Mouse (Mus musculus) thymus, adult 2 months (tissue): ENCODE measurements around the gene Espn. TPM values are rescaled to one million over a fixed set of nuclear protein-coding genes. Genes with fewer than 3 reads are reported as not detected.

ENCODE experiments used
- DNase-seq: peaks from one replicate; pipeline ENCODE4 v3.0.0; 2021
- H3K27ac ChIP-seq: fragments of 200-500 bp; 2 replicates; pipeline ENCODE4 v1.5.1; 2012; ENCODE audit warnings: low read length, control low read depth; ENCODE audit not compliant: control insufficient read depth, insufficient read depth
- H3K27me3 ChIP-seq: fragments of 200-500 bp; 2 replicates; pipeline ENCODE4 v1.6.1; 2012; ENCODE audit warnings: mild to moderate bottlenecking, low read length, moderate library complexity, mixed read lengths; ENCODE audit not compliant: control insufficient read depth, insufficient read depth
- H3K36me3 ChIP-seq: fragments of 200-500 bp; 2 replicates; pipeline ENCODE4 v1.6.1; 2012; ENCODE audit warnings: mild to moderate bottlenecking, low read length, moderate library complexity; ENCODE audit not compliant: control insufficient read depth, insufficient read depth
- H3K4me1 ChIP-seq: fragments of 200-500 bp; replicated peaks from 2 replicates; pipeline ENCODE4 v1.6.1; 2012; ENCODE audit warnings: low read length; ENCODE audit not compliant: control insufficient read depth, insufficient read depth
- H3K4me3 ChIP-seq: fragments of 200-500 bp; 2 replicates; pipeline ENCODE4 v1.5.1; 2012; ENCODE audit warnings: mild to moderate bottlenecking, low read length, control low read depth, moderate library complexity; ENCODE audit not compliant: control insufficient read depth, insufficient read depth
- CTCF ChIP-seq: fragments of 200-500 bp; IDR thresholded peaks from 2 replicates; pipeline ENCODE4 v1.5.1; 2012; ENCODE audit warnings: mild to moderate bottlenecking, control low read depth, low read length, moderate library complexity, borderline replicate concordance; ENCODE audit not compliant: control insufficient read depth, poor library complexity, insufficient read depth; ENCODE audit errors: extremely low read depth
- POLR2A ChIP-seq: fragments of 200-500 bp; IDR thresholded peaks from 2 replicates; pipeline ENCODE4 v1.6.1; 2012; ENCODE audit warnings: mild to moderate bottlenecking, low read length, control low read depth, moderate library complexity; ENCODE audit not compliant: control insufficient read depth, poor library complexity, insufficient read depth; ENCODE audit errors: extremely low read depth
- WGBS: fragments of 180-500 bp; shearing (Covaris S2); methylation state at CpG from one replicate; pipeline ENCODE4 v1.1.7; 2018; 5-methylcytosine and 5-hydroxymethylcytosine counted together
- polyA plus RNA-seq: library from polyadenylated mRNA; depleted of rRNA; stranded (reverse); fragments of >200 nt; gene quantifications from 2 replicates; pipeline ENCODE4 v1.2.3, GENCODE M21; 2012

Espn gene
- polyA plus RNA-seq, 1 experiment = 6.5 TPM

GRCm38 (mm10) chr4:152171543-152171942, 19.4 kb upstream of the Espn start:
- no peak for DNase-seq
- TF ChIP-seq CTCF = no peak
- H3K4me3 ChIP-seq = no peak overlapping the region
- no peak overlapping the region for H3K27ac ChIP-seq
- H3K36me3 ChIP-seq = no peaks in the 10 kb centered on the region
- 84% methylated on average over 6 of the region's 6 CpGs for WGBS
- H3K27me3 ChIP-seq = no peaks in the 10 kb centered on the region
- peaks cover 8% of the 10 kb centered on the region for H3K4me1 ChIP-seq

DNA sequence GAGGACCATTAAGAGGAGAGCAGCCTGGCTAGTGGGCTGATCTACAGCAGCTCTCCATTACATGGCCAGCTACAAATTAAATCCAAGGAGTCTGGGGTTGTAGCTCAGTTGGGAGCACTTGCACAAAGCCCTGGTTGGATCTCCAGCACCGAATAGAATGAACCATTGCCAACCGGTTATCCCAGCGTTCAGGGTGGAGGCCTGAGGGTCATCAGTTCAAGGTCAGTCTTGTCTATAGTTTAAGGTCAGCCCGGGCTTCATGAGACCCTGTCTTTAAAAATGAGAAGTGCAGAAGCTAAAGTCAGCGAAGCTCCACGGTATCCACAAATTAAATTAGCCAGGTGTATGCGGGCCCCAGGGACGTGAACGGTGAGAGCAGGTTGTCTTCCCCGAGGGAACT, 18.1 kb upstream of the Espn start:
- DNase-seq = no peak
- TF ChIP-seq POLR2A = no peak
- no peak for TF ChIP-seq CTCF
- Histone ChIP-seq H3K4me3 (no peak overlapping the region), H3K4me1 (peaks cover 4% of the 10 kb centered on the region), H3K36me3 (no peaks in the 10 kb centered on the region), H3K27ac (no peak overlapping the region), H3K27me3 (no peaks in the 10 kb centered on the region)
- 92% methylated on average over 10 of the region's 10 CpGs for WGBS

DNA sequence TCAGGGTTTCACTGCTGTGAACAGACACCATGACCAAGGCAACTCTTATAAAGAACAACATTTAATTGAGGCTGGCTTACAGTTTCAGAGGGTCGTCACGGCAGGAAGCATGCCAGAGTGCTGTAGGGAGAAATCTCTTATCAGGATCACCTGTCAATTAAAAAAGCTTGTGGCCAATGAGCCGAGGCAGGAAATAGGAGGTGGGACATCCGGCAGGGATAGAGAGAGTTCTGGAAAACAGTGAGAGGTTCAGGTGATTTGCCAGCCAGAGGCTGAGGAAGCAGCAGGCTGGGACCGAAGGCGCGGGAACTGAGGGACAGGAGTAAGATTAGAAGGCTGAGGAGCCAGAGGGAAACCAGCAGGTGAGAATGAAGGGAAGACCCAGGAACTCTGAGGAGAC, 16.9 kb upstream of the Espn start:
- H3K27me3 ChIP-seq = no peaks in the 10 kb centered on the region
- WGBS = 92% methylated on average over 7 of the region's 7 CpGs
- no peaks in the 10 kb centered on the region for H3K36me3 ChIP-seq
- no peak for TF ChIP-seq POLR2A
- TF ChIP-seq CTCF = no peak
- no peak for DNase-seq
- H3K4me1 ChIP-seq = peaks cover 3% of the 10 kb centered on the region; the same call in 1 of the 2 replicates
- H3K27ac ChIP-seq = no peak overlapping the region
- H3K4me3 ChIP-seq = no peak overlapping the region

- H3K36me3 ChIP-seq = no peaks in the 10 kb centered on the region
- no peaks in the 10 kb centered on the region for H3K27me3 ChIP-seq
- no peak overlapping the region for H3K4me3 ChIP-seq
- WGBS = 73% methylated on average over 8 of the region's 8 CpGs
- no peak overlapping the region for H3K27ac ChIP-seq
- H3K4me1 ChIP-seq = peaks cover 3% of the 10 kb centered on the region; the same call in 1 of the 2 replicates
- DNase-seq = no peak
- TF ChIP-seq CTCF (no peak), POLR2A (no peak)
These were observed 15.9 kb upstream of the Espn start for GRCm38 (mm10) chr4:152168052-152168451.

DNA sequence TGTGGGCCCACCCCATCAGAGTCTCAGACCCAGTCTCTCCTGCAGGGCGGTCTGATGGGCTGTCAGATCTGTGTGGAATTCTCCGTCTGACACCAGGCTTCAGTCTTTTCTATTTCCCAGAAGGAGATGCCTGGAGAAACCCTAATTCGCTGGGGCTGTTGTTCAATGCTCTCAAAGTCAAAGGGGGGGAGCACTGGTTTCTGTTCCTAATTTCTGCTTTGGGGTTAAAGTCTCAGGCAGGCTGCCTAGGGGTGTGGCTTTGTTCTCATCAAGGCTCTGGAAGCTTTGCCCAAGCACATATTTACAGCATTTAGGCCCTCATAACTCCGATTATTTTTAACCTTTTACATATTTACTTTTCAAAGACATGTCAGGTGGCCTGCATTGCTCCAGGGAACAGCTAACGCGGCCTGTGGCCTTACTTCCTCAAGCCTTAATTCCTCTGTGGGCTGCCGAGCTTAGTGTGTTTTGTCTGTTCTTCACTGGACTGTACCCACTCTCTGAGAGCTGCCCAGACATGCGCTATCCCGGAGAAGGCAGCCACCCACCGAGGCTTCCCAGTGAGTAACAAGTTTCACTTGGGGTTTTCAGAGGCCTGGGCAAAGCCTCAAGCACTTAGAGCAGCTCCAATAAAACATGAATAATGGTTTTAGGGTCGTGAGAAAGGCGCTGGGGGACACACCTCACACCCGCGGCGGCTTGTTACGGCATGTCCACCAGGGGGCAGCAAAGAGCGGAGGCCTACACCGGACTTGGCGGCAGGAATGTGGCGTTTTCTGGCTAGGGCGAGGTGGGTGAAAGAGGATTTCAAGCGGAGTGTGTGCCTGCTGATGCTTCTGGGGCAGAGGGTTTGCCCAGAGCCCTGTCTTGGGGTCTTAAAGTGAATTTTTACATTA, 13.1 kb upstream of the Espn start:
- peak; percentile 98 for TF ChIP-seq CTCF
- TF ChIP-seq POLR2A = no peak
- H3K4me3 ChIP-seq = no peak overlapping the region
- H3K27me3 ChIP-seq = peaks cover 2% of the 10 kb centered on the region; the same call in 1 of the 2 replicates
- DNase-seq = peak; percentile 75
- no peak overlapping the region for H3K27ac ChIP-seq
- WGBS = 16% methylated on average over 22 of the region's 22 CpGs
- H3K36me3 ChIP-seq = no peaks in the 10 kb centered on the region
- H3K4me1 ChIP-seq = peaks cover 3% of the 10 kb centered on the region; the same call in 1 of the 2 replicates

GRCm38 (mm10) chr4:152162748-152163147, 10.6 kb upstream of the Espn start:
- peaks cover 17% of the 10 kb centered on the region; the same call in 1 of the 2 replicates for H3K27me3 ChIP-seq
- no peak overlapping the region for H3K4me3 ChIP-seq
- H3K4me1 ChIP-seq = peaks cover 17% of the 10 kb centered on the region
- DNase-seq = no peak
- WGBS = 81% methylated on average over 2 of the region's 2 CpGs
- no peaks in the 10 kb centered on the region for H3K36me3 ChIP-seq
- H3K27ac ChIP-seq = no peak overlapping the region
- TF ChIP-seq CTCF = no peak
- TF ChIP-seq POLR2A = no peak
